Mouse (Mus musculus) stomach, embryonic 16.5 days (tissue): ENCODE results near the gene Tmem35b. TPM values are rescaled to one million over a fixed set of nuclear protein-coding genes. Genes with fewer than 3 reads are reported as not detected.

Experiments used
- polyA plus RNA-seq: library from polyadenylated mRNA; unstranded; fragments of >200 nt; fragmentation: Nextera tagmentation; extraction: Ambion mirVana; gene quantifications from 2 replicates; pipeline ENCODE4 v1.2.1, GENCODE M21; 2015

Tmem35b gene
- polyA plus RNA-seq, 1 experiment from 2014 or later, result 20.1 TPM

Other genes starting within 250 kb of the Tmem35b start
- gene Zmym4, start 155.6 kb upstream of the Tmem35b start, polyA plus RNA-seq, result 12.3 and 16.6 TPM in 2 replicates
- 37.6 and 40.2 TPM in 2 replicates for gene Sfpq, start 102.4 kb upstream of the Tmem35b start, polyA plus RNA-seq
- gene Zmym1, start 62.5 kb upstream of the Tmem35b start, polyA plus RNA-seq, result 14.2 and 18.0 TPM in 2 replicates
- gene Zmym6, start 46.3 kb upstream of the Tmem35b start, polyA plus RNA-seq, result 19.9 and 22.0 TPM in 2 replicates
- 0.45 and 0.51 TPM in 2 replicates for gene Dlgap3, start 45.5 kb downstream of the Tmem35b start, polyA plus RNA-seq
- gene Smim12, start 120.1 kb downstream of the Tmem35b start, polyA plus RNA-seq, result 56.2 and 56.4 TPM in 2 replicates
- gene Gja4, start 190.3 kb downstream of the Tmem35b start, polyA plus RNA-seq, result 16.1 and 17.8 TPM in 2 replicates
- 7.0 and 9.8 TPM in 2 replicates for gene Gjb3, start 207.2 kb downstream of the Tmem35b start, polyA plus RNA-seq
- gene Gjb4, start 230.4 kb downstream of the Tmem35b start, polyA plus RNA-seq, result 1.3 and 2.4 TPM in 2 replicates
- 0.81 and 0.90 TPM in 2 replicates for gene Gjb5, start 234.5 kb downstream of the Tmem35b start, polyA plus RNA-seq